Mouse (Mus musculus) c-Kit-positive CD71-positive TER-119-positive erythroid progenitor cells, embryonic 14.5 days (primary cell): ENCODE results near the gene Rab11fip3.
"Not testable (repeated sequence)": the region's sequence is repeated elsewhere in the genome, so short reads cannot be mapped to it uniquely, and the experiment has no call there.

Experiments
- DNase-seq: peaks from one replicate; pipeline ENCODE4 v3.0.0-alpha.2; 2013; ENCODE audit warnings: low spot score

Rab11fip3 gene

DNA sequence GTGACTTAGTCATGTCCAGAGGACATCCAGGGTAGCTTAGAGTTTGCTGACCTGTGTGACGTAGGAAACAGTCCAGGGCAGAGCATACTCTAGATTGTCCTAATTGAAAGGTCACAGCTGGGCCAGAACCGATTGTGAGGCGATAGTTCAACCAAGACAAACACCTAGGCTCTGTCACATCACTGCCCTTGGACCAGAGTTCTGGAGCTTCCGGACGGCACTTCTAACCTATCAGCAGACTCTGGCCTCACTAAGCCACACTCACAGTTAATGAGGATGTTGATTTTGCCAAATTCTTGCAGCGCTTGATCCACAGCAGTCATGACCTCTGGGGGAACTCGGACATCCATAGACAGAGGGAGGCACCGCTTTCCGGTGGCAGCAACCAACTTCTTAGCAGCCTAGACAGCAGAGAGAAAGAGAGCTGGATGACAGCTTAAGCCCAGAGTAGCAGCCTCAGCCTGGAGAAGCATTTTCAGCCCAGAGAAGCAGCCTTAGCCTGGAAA lies 17.8 kb upstream of the Rab11fip3 start:
- no peak for DNase-seq

DNA sequence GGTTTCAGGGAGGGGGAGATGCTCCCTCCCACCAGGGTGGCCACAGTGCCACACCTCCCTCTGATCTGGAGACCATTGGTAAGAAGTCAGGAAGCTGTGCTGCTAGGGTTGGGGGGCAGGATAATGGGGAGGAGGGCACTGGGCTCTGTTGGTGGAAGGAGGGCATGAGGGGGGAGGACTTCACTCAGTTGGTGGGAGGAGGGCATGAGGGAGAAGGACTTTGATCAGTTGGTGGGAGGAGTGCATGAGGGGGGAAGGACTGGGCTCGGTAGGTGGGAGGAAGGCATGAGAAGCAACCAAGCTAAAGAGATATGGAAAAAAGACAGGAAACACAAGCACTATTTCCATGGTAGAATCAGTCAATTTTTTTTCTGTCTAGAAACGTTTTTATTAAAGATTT lies 11.5 kb upstream of the Rab11fip3 start:
- no peak for DNase-seq

DNA sequence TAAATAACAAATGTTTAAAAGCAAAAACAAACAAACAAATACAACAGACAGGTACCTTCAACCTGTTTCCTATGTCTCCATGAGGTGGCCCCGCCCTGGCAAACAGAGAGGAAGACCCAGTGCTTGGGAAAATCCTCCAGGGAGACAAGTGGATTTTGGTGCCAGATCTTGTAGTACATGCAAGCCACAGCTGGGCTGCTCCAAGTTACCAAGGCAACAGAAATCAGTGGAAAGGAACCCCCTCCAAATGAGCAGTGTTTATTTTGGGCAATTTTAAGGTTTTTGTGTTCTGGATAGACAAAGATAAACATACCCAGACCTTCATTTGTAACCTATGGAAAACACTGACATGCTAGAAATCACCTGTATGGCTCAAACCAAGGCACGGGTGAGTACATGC lies 9.5 kb upstream of the Rab11fip3 start:
- no peak for DNase-seq

DNA sequence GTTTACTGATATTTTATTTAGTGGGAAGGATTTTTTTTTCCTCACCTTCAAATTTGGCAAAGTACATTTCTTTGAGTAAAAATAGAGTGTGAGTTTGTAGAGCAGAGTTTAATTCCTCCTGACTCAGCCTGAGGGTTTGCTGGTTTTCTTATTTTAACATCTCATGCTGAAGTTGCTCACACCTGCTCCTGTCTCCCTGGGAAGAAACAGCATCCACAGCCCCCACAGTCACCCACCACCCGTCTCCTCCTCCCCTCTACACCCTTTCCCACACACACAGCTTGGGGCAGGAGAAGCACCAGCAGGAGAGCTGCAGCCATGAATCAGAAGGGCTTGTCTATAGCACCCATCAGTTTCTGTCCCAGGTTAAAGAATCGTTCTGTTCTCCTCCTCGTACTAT lies 5.9 kb upstream of the Rab11fip3 start:
- DNase-seq = no peak

DNA sequence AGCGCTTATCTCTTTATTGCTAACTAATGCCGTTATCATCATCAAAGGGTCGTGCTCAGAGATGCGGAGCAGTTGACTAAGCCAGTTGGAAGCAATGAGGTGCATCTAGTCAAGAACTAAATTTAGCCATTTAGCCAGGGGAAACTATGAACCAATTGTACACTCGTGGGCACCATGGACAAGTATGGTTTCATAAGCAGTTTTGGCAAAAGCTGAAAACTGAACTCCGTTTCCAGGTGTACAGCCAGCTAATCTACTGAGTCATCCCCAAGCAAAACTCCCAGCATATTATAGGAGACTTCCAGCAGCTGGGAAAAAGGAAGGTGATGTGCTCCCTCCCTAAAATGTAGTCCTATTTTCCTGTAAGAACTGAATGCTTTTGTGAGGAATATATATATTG lies 781 bp upstream of the Rab11fip3 start:
- DNase-seq = no peak

DNA sequence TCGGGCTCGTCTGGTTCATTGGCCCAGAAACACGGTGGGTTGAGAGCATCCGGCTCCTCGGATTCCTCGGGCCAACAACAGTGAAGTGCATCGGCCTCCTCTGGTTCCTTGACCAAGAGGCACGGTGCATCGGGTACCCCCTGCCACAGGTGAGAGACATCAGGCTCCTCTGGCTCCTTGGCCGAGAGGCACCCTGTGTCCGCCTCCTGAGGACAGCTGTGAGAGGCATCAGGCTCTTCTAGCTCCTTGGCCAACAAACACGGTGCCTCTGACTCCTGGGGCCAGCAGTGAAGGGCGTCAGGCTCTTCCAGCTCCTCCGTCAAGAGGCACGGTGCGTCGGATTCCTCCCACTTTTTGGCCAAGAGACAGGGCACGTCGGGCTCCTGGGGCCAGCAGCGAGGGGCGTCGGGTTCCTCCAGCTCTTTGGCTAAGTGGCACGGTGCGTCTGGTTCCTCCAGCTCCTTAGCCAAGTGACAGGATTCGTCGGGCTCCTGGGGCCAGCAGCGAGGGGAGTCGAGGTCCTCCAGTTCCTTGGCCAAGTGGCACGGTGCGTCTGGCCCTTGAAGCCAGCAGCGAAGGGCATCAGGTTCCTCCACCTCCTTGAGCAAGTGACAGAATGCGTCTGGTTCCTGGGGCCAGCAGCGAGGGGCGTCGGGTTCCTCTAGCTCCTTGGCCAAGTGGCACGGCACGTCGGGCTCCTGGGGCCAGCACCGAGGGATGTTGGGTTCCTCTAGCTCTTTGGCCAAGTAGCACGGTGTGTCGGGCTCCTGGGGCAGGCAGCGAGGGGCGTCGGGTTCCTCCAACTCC lies 1.1 kb downstream of the Rab11fip3 start:
- no peak for DNase-seq

DNA sequence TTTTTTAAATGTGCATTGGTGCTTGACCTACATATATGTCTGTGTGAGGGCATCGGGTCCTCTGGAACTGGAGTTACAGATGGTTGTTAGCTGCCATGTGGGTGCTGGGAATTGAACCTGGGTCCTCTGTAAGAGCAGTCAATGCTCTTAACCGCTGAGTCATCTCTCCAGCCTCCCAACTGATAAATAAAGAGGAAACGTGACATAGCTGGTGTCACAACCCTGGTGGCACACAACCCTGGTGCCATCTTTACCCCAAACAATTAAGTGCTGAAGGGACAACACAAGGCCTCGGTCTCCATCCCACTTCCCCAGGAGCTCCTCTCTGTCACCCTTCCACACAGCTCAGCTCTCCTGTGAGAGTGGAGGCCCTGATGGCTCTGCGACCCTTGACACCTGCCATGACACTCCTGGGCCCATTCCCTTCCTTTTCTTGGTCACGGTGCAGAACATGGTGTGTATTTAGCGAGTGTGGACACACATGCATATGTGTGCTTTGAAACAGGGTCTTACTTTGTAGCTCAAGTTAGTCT lies 2.8 kb downstream of the Rab11fip3 start:
- no peak for DNase-seq

DNA sequence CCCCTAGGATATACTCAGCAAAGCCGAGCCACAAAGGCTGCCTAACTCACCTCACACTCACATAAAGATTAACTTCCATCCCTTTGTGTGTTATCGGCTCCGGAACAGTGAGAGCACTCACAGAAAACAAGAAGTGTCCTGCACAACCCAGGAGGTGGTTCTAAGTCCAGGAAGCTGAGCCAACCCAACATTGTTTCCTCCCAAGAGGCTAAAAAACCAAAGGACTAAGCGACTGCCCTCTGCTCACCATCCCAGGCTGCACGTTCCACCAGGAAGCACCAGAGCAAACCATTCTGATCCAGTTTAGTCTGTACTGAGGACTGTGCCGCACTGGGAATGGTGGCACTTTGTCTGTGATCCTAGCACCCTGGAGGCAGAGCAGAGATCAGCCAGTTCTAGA lies 4.4 kb downstream of the Rab11fip3 start:
- DNase-seq = no peak

DNA sequence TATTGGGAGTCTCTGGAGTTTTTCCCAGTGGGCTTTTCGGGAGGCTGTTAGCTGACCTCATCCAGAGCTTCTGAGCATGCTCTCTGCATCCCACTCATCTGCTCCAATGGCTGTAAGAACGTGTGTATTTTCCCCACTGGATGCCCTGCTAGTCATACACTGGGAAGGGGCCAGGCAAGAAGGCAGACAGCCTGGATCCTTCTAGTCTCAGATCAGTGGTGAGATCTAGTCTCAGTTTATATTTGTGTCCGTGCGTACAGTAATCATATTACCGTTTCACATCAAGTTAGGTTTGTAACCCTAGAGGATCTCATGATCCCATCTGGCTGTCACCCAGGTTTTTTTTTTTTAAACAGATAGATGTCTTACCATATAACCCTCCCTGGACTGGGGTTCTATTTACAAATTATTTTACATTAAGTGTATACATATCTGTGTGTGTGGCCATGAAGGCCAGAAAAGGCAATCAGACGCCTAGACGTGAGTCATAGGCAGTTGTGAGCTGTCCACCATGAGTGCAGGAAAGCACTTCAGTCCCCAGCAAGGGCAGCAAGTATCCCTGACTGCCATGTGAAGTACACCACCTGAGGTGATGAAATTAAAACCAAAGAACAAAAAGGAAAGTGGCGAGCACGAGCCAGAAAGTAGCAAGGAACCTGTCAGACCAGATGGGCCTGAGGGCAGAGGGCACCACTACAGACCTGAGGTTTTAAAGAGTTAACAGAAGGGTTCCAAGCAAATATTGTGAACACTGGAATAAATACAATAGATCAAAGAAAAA lies 11.4 kb downstream of the Rab11fip3 start:
- no peak for DNase-seq

DNA sequence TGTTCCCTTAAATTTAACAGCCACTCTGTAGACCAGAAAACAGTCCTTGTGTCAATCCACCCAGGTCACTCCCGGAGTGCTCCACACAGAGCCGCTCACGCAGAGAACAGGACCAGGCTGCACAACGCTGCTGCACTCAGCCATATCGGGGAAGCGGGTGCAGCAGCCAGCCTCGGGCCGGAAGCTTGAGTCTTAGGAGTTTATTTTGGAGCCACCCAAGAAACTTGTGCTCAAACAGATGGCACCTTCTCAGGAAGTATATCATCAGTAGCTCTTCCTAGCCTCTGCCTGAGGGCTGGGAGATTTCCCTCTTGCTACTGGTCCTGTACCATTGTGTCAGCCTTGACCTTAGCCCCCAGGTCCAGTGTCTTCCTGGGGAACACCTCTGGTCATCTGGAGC lies 12.1 kb downstream of the Rab11fip3 start:
- no peak for DNase-seq

DNA sequence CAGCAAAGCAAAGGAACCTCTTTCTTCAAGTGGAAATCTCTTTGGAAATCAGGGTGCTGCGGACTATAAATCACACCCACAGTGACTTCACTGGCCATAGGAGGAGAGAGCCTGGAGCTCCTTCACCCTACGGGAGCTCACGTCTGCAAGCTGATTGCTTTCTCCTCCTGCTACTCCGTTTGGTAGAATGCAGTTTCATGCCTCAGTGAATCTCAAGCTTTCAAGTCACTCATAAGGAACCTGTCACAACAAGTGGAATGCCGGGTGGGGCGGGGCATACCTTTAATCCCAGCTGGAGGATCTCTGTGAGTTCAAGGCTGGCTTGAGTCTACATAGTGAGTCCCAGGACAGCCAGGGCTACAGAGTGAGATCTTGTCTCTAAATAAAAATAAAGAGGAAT lies 14.2 kb downstream of the Rab11fip3 start:
- DNase-seq = no peak

DNA sequence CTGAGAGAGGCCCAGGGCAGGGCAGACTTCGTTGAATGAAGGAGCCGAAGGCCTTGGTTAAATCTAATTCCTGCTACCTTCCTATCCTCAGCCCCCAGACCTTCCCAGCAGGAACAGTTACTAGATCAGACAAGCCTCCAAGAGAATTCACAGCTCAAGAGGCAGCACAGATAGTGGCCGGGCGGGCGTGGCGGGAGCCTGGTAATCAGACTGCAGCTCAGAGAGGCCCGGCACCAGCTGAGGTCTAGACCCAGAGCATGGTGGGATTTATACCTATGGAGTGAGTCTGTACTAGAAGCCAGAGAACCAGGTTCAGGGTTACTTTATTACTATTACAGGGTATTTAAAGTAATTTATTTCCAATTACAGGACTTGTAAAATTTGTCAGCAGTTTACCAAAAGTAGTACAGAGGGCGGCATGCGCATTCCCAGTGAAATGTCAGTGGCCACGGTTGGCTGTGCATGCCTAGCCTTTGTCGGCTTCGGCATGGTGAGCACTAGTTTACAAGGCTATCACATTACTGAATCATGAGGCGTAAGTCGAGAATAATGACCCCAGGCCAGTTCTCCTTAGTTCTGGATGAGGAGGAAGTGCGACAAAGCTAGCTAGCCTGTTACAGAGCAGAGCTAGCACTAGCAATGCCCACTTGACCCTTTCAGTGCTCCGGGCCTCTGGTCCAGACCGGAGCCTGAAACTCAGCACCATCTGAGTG lies 15.1 kb downstream of the Rab11fip3 start:
- no peak for DNase-seq

DNA sequence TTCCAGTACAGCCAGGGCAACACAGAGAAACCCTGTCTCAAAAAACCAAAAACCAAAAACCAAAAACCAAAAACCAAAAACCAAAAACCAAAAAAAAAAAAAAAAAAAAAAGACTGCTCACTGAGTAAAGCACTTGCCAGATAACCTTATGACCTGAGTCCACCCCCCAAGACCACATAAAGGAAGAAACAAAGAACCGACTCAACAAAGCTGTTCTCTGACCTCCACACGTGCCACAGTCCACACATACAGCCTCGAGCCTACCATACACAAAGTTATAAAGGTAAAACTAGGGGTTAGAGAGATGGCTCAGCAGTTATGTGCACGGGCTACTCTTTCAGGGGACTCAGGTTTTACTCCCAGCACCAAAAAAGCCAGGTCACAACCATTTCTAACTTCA lies 16.6 kb downstream of the Rab11fip3 start:
- DNase-seq = no peak

DNA sequence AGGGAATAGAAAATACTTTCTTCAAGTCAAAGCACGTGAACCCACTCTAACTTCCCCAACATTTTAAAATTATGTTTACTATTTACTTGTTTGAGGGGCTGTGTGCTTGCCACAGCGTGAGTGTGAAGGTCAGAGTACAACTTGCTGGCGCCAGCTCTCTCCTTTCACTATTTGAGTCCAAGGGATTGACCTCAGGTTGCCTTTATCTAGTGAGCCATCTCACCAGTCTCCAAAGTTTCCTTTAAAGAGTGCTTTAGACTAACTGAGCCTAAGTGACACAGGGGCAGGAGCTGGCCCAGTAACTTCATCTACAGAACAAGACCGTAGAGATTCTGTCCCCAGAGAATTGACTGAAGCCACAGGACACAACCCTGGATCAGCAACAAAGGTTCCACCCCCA lies 17.3 kb downstream of the Rab11fip3 start:
- no peak for DNase-seq

DNA sequence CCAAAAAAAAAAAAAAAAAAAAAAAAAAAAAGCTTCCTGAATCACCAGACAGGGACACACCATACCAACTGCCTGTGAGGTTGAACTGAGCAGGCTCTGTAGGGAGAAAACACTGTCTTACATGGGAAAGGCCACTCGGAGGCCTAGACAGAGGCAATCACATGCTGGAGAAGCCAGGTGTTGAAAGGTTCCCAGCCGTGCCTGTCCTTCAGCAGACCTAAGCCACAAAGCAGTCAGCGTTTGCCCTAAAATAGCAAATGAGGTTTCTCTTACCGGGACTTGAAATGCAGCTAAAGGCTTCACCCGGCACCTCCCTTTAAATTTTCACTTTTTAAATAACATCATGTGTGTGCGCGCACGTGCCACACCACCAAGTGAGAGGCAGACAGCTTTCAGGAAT lies 21.2 kb downstream of the Rab11fip3 start:
- no peak for DNase-seq

DNA sequence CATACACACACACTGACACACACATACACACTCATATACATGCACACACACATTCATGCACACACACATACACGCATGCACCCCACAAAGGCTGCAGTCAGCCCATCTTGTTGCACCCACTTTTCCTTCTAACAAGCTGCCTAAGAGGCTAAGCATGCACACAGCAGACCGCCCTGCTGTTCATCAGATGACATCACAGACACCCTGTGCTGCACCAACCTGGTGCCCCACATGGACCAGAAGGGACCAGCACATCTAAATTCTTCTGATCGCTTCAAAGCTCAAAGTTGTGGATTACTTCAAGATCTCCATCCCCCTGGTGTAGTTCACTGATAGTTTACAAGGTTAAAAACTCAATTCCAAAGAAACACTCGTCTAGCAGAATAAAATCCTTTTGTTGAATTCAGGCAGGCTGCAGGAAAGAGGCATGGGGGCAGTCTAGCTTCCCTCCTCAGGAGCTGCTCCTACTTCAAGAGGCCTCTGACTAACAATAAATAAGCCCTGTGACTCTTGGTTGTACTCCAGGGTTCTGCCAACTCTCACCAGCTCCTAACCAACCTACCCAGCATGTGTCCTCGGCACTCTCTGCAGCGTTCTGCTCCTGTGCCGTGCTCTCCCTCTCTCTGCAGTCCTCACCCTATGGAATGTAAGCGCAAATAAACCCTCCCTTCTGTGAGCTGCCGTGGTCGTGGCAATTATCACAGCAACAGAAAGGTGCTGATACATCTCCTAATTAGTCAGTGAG lies 22.9 kb downstream of the Rab11fip3 start:
- DNase-seq = no peak

DNA sequence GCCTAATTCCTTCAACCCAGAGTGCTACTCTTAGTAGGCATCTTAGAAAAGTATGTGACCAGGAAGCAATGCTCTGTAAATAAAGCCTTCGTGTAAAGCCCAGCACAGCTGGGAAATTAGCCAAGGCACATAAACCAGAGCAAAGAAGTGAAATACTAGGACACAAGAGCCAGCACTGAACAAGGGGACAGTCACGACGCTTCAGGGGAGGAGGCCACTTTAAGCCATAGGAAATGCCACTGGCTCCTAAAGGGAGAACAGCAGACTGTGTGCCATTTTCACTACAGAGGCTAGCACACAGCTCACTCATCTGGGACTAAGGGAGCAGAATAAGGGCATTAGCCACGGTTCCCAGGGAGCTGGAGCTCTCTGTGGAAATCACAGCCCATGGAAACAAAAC lies 24.1 kb downstream of the Rab11fip3 start:
- no peak for DNase-seq

DNA sequence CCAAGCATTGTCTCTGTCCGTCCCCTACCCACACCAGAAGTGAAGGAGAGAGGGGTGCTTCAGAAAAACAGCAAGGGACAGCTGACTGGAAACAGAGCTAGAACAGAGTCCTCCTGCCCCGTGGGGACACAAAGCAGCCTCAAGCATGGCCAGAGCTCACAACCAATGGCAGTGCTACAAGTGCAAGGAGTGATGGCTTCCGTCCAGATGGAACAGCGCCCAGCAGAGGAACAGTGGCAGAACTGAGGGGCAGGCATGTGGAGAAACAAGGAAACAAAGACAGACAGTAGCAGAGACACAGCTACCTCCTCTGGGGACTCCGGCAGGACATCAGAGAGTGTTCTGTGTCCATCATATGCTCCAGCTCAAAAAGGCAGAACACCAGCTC lies 26.1 kb downstream of the Rab11fip3 start:
- no peak for DNase-seq

DNA sequence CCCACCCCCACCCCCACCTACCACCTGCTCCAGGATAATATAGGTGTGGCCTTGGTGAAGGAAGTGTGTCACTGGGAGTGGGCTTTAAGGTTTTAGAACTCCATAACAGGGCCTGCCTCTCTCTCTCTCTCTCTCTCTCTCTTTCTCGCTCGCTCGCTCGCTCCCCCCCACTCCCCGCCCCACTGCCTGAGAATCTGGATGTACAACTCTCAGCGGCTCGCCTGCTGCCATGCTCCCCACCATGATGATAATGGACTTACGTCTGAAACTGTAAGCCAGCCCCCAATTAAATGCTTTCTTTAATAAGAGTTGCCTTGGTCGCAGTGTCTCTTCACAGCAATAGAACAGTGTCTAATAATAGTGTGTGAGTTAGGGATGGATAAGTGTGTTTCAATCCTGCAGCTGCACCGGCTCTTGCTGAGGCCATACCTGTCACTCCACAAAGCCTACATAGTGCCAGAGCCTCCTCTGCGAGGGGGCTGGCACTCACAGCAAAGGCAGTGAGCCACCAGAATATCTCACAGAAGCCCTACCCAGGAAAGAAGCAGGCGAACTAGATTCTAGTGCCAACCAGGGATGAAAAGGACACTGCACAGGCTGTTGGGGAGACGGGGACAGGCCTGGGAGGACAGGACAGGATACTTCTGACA lies 26.6 kb downstream of the Rab11fip3 start:
- DNase-seq = no peak

DNA sequence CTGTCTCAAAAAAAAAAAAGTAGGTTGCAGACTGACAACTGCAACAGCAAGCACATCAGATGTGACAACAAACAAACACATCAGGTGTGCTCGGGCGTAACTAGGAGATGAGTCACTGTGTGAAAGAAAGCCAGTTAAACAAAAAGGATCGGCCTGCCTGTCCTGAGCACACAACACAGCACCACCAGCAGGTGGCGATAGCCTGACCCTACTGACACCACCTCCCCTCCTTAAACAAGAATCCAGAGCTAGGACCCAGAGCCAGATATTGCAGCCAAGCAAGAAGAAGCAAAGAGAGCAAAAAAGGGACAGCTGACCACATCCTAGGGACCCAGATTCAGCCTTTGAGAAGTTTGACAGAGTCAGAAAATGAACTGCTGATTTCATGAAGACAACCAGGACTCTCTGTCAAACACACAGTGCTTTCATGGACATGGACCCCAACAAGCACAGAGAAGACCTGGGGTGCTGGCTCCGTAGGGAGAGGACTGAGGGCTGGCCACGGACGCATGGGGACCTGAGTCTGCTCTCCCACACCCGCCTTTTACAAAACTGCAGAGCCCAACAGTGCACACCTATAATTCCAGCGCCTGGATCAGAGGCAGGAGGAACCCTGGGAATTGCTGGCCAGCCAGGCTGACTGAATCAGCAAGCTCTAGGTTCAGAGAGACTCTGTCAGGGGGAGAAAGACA lies 28.1 kb downstream of the Rab11fip3 start:
- peak; percentile 50 for DNase-seq

DNA sequence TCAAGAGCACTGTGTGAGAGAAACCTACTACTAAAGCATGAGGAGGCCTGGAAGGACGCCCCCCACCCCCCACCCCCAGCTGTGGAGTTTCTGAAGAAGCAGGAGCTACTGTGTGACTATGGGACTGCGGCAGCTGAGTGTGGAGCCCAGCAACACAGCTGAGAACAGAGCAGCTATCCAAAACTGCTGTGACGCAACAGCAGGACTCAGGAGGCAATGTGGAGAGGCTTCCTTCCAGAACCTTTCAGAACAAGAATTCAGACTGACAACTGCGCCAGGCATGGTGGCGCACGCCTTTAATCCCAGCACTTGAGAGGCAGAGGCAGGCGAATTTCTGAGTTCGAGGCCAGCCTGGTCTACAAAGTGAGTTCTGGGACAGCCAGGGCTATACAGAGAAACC lies 28.6 kb downstream of the Rab11fip3 start:
- not testable (repeated sequence) for DNase-seq
